Mouse (Mus musculus) lung, adult 2 months (tissue): Measurements from ENCODE around the gene Eed.

Experiments
- CTCF ChIP-seq: fragments of 200-500 bp; IDR thresholded peaks from 2 replicates; pipeline ENCODE4 v1.5.1; 2011; ENCODE audit warnings: mild to moderate bottlenecking, low read length, control low read depth; ENCODE audit not compliant: insufficient read depth
- POLR2A ChIP-seq: fragments of 200-500 bp; IDR thresholded peaks from 2 replicates; pipeline ENCODE4 v1.6.1; 2011; ENCODE audit warnings: low read depth, mild to moderate bottlenecking, control low read depth, low read length, borderline replicate concordance; ENCODE audit errors: extremely low read depth

DNA sequence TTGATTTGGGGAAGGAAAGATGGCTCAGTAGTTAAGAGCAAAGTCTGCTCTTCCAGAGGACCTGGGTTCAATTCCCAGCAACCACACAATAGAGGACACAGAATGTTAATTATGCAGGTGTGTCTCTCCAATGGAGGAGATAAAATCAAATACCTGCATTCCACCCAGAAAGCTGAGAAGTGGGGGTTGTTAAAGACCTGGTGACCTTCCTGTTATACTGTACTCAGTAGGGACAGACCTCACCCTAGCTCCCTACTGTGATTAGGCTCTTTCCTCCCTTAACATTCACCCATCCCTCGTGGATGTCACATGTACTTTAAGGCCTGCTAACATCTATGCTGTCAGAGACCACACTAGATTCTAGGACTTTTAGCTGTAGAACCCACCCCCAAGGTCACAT lies 5.2 kb downstream of the Eed start:
- TF ChIP-seq CTCF (no peak), POLR2A (no peak)
